Mouse (Mus musculus): ENCODE results near the gene Tbx5.

GRCm38 (mm10) chr5:119835868-119836209, 3.4 kb downstream of the Tbx5 start:
- no peak for TF ChIP-seq CTCF (IDR thresholded peaks at IDR 0.05; ENCODE audit: extremely low read depth, insufficient read length, insufficient replicate concordance, low read depth, low read length)
- no peak for TF ChIP-seq POLR2A (IDR thresholded peaks at IDR 0.05; ENCODE audit: low read depth, low read length)
